ENCODE assay signal across 8 mouse cellular contexts in genomic region chr3:51170225-51170852, GRCm38 (mm10). TPM values are rescaled to one million over a fixed set of nuclear protein-coding genes. Genes with fewer than 3 reads are reported as not detected.
DNase-seq lines count a peak whose midpoint lies in the region; ATAC-seq and TF ChIP-seq lines count a peak whose summit lies in the region.

No protein-coding gene starts in this region.

- no peak overlapping the region for H3K4me2 ChIP-seq in liver, embryonic 12.5 days

- H3K36me3 ChIP-seq in liver, embryonic 12.5 days, result no peaks in the 10 kb centered on the region
- H3K36me3 ChIP-seq in limb, embryonic 10.5 days, result no peaks in the 10 kb centered on the region

- no peak for TF ChIP-seq POLR2A in cortical plate, adult 2 months (IDR thresholded peaks at IDR 0.05; ENCODE audit: extremely low read depth, insufficient read depth, low read length)

- TF ChIP-seq CTCF in cortical plate, adult 2 months (IDR thresholded peaks at IDR 0.05; ENCODE audit: extremely low read depth, insufficient read depth, low read length), result peak; percentile 99

- H3K27ac ChIP-seq in liver, embryonic 12.5 days, result no peak overlapping the region
- H3K27ac ChIP-seq in cortical plate, adult 2 months (ENCODE audit: insufficient read depth, low read length), result no peak overlapping the region
- no peak overlapping the region for H3K27ac ChIP-seq in limb, embryonic 10.5 days

- no peaks in the 10 kb centered on the region for H3K27me3 ChIP-seq in liver, embryonic 12.5 days (replicated peaks)
- no peaks in the 10 kb centered on the region for H3K27me3 ChIP-seq in limb, embryonic 10.5 days (ENCODE audit: low read depth, poor library complexity, severe bottlenecking)

- WGBS in liver, embryonic 12.5 days (ENCODE audit: insufficient replicate concordance), result 29% methylated on average over 19 of the region's 19 CpGs
- WGBS in limb, embryonic 10.5 days, result 34% methylated on average over 19 of the region's 19 CpGs

- no peak overlapping the region for H3K9ac ChIP-seq in liver, embryonic 12.5 days

- H3K4me1 ChIP-seq in liver, embryonic 12.5 days, result peaks cover 7% of the 10 kb centered on the region; the same call in 1 of the 2 replicates
- H3K4me1 ChIP-seq in cortical plate, adult 2 months (ENCODE audit: control insufficient read depth, insufficient read depth, low read length), result no peaks in the 10 kb centered on the region
- 0 out of 2 replicates have a peak, but pooled peaks cover 4% of the 10 kb centered on the region for H3K4me1 ChIP-seq in limb, embryonic 10.5 days

- H3K9me3 ChIP-seq in liver, embryonic 12.5 days (replicated peaks), result no peaks in the 10 kb centered on the region
- no peaks in the 10 kb centered on the region for H3K9me3 ChIP-seq in limb, embryonic 10.5 days (replicated peaks)

- peak; percentile 78 for DNase-seq in liver
- peak; percentile 69 for DNase-seq in gastrocnemius, postnatal 14 days
- peak; percentile 62 to 83 for DNase-seq in kidney, adult 8-10 months
- peak; percentile 87 for DNase-seq in limb, embryonic 10.5 days (ENCODE audit: low spot score)
- DNase-seq in naive thymus-derived CD4-positive, alpha-beta T cell, adult 2 months (ENCODE audit: low read depth), result peak; percentile 74
- peak; percentile 66 to 86 for DNase-seq in spleen, postnatal 4 days (ENCODE audit: low spot score in 2 of 2)

- ATAC-seq in liver, embryonic 12.5 days, result no peak

- intact Hi-C loops in gastrocnemius, postnatal 14 days (cut with DNase I; ENCODE audit: low total_unique reads), result no loop called here

- H3K4me3 ChIP-seq in liver, embryonic 12.5 days, result no peak overlapping the region
- H3K4me3 ChIP-seq in cortical plate, adult 2 months (ENCODE audit: insufficient read depth, low read length), result no peak overlapping the region
- H3K4me3 ChIP-seq in limb, embryonic 10.5 days, result no peak overlapping the region

RNA-seq across cellular contexts. Expression of gene Noct, which starts 53.9 kb away (rescaled TPM):
- 39.8 and 41.1 TPM in 2 replicates for polyA plus RNA-seq in liver, embryonic 12.5 days (2016; fragmentation: Nextera tagmentation; extraction: Ambion mirVana)
- 31.8 and 32.5 TPM in 2 replicates for polyA plus RNA-seq in cortical plate, adult 2 months (2012; rRNA removed)
- total RNA-seq in gastrocnemius, postnatal 14 days (2021), result 10 to 100 TPM; 17.0 to 35.4 TPM
- 11.0 and 11.9 TPM in 2 replicates for polyA plus RNA-seq in limb, embryonic 10.5 days (2016; fragmentation: Nextera tagmentation; extraction: Ambion mirVana)
